Comparison of ENCODE assay signal across 10 mouse cellular contexts in genomic region chr4:71968701-71969100, GRCm38 (mm10).
DNase-seq lines count a peak whose midpoint lies in the region; ATAC-seq and TF ChIP-seq lines count a peak whose summit lies in the region.
"Had no signal": no experiment of that assay in that cellular context is flagged by ENCODE, and none has a peak within 500 bp of the region (broad histone marks: within the 10 kb centered on the region; RNA-seq: fewer than 3 reads in every experiment).

No protein-coding gene starts in this region.

- H3K27ac ChIP-seq in liver, adult 2 months (replicated peaks; ENCODE audit: insufficient read depth, low read depth, low read length) = no peak overlapping the region
- H3K27ac ChIP-seq in forebrain, embryonic 14.5 days (ENCODE audit: low read depth, low read length) = no peak overlapping the region
- H3K27ac ChIP-seq: heart, embryonic 13.5 days had no signal

- no peaks in the 10 kb centered on the region for H3K4me1 ChIP-seq in liver, adult 2 months (ENCODE audit: control insufficient read depth, insufficient read depth, low read length)
- H3K4me1 ChIP-seq in forebrain, embryonic 14.5 days (ENCODE audit: control insufficient read depth, insufficient read depth, low read length) = no peaks in the 10 kb centered on the region
- H3K4me1 ChIP-seq: heart, embryonic 13.5 days had no signal

- H3K36me3 ChIP-seq in liver, adult 2 months (ENCODE audit: control insufficient read depth, insufficient read depth, low read length) = no peaks in the 10 kb centered on the region
- H3K36me3 ChIP-seq in forebrain, embryonic 14.5 days (ENCODE audit: control insufficient read depth, insufficient read depth, low read length) = no peaks in the 10 kb centered on the region
- H3K36me3 ChIP-seq: heart, embryonic 13.5 days had no signal

- H3K27me3 ChIP-seq in liver, adult 2 months (ENCODE audit: control insufficient read depth, insufficient read depth, low read length) = no peaks in the 10 kb centered on the region
- H3K27me3 ChIP-seq in forebrain, embryonic 14.5 days (replicated peaks; ENCODE audit: control insufficient read depth, insufficient read depth, low read length) = no peaks in the 10 kb centered on the region
- H3K27me3 ChIP-seq: heart, embryonic 13.5 days had no signal

- H3K4me2 ChIP-seq in forebrain, embryonic 14.5 days (ENCODE audit: low read length) = no peak overlapping the region
- H3K4me2 ChIP-seq: heart, embryonic 13.5 days had no signal

- no peak for TF ChIP-seq CTCF in liver, adult 2 months (IDR thresholded peaks at IDR 0.05; ENCODE audit: low read depth, low read length)

- H3K9ac ChIP-seq in liver, adult 2 months (ENCODE audit: low read depth, low read length) = no peak overlapping the region
- H3K9ac ChIP-seq in forebrain, embryonic 14.5 days (ENCODE audit: low read length) = no peak overlapping the region
- H3K9ac ChIP-seq: heart, embryonic 13.5 days had no signal

- H3K9me3 ChIP-seq in forebrain, embryonic 14.5 days (replicated peaks; ENCODE audit: control insufficient read depth, low read length) = no peaks in the 10 kb centered on the region
- H3K9me3 ChIP-seq: heart, embryonic 13.5 days had no signal

- DNase-seq in liver, adult 2 months (ENCODE audit: extremely low read depth, low read depth, low spot score) = peak; percentile 93
- DNase-seq in liver = no peak
- DNase-seq in adrenal gland, postnatal 10 days = peak; percentile 35
- DNase-seq in gastrocnemius, postnatal 25 days = peak; percentile 81
- peak; percentile 6 for DNase-seq in lung, postnatal 25 days (ENCODE audit: low spot score)
- no peak for DNase-seq in forebrain, embryonic 14.5 days (ENCODE audit: low spot score)
- no peak for DNase-seq in urinary bladder, postnatal 25 days (ENCODE audit: low spot score)
- no peak for DNase-seq in right cerebral cortex, postnatal 14 days
- DNase-seq: cerebellum, adult 18-20 months had no signal

- ATAC-seq in forebrain, embryonic 14.5 days = no peak

- 15% methylated on average over 1 of the region's 1 CpGs for WGBS in liver, adult 2 months
- WGBS in forebrain, embryonic 14.5 days = 83% methylated on average over 1 of the region's 1 CpGs

- no peak for TF ChIP-seq POLR2A in liver, adult 2 months (IDR thresholded peaks at IDR 0.05; ENCODE audit: extremely low read depth, insufficient read depth, low read length)

- no peak overlapping the region for H3K4me3 ChIP-seq in liver, adult 2 months (ENCODE audit: insufficient read depth, low read depth, low read length)
- no peak overlapping the region for H3K4me3 ChIP-seq in forebrain, embryonic 14.5 days (ENCODE audit: low read depth, low read length)
- H3K4me3 ChIP-seq: heart, embryonic 13.5 days had no signal

- H3K79me2 ChIP-seq in liver, adult 2 months (ENCODE audit: control insufficient read depth, insufficient read depth, low read length) = no peaks in the 10 kb centered on the region

Comparison
In these comparisons a context has a peak if more than half of its experiments do, and no peak if none do; other contexts are left out.
1. DNase-seq: peak in liver, adult 2 months (single experiment), adrenal gland, postnatal 10 days (single experiment), gastrocnemius, postnatal 25 days (single experiment) and lung, postnatal 25 days (single experiment); none in liver (single experiment), forebrain, embryonic 14.5 days (single experiment), urinary bladder, postnatal 25 days (single experiment) and right cerebral cortex, postnatal 14 days (single experiment).